Mouse (Mus musculus): ENCODE measurements at regions not wholly inside any gene's neighbourhood (a gene's known extent, or its start where the extent isn't known, plus 50 kb on each side); places are given as distances from the start of the nearest gene placed in this dataset.
"Not testable (repeated sequence)": the region's sequence is repeated elsewhere in the genome, so short reads cannot be mapped to it uniquely, and the experiment has no call there.

- DNase-seq (ENCODE audit: low read depth), result no peak
These were observed 497.3 kb upstream of the Sall1 start for GRCm38 (mm10) chr8:89541231-89541630.

GRCm38 (mm10) chr8:89534605-89535004 lies 490.6 kb upstream of the Sall1 start:
- no peak for DNase-seq (ENCODE audit: low read depth)

GRCm38 (mm10) chr8:89525041-89525440 lies 481.1 kb upstream of the Sall1 start:
- no peak for DNase-seq (ENCODE audit: low read depth)

GRCm38 (mm10) chr8:89523336-89523735 lies 479.4 kb upstream of the Sall1 start:
- no peak for DNase-seq (ENCODE audit: low read depth)

- DNase-seq (ENCODE audit: low read depth), result no peak
These were observed 472.6 kb upstream of the Sall1 start for GRCm38 (mm10) chr8:89516602-89517001.

- DNase-seq (ENCODE audit: low read depth), result no peak
These were observed 470.3 kb upstream of the Sall1 start for GRCm38 (mm10) chr8:89514270-89514669.

GRCm38 (mm10) chr8:89507639-89508038 lies 463.7 kb upstream of the Sall1 start:
- no peak for DNase-seq (ENCODE audit: low read depth)

GRCm38 (mm10) chr8:89503545-89504234 lies 459.7 kb upstream of the Sall1 start:
- no peak for DNase-seq (ENCODE audit: low read depth)

- no peak for DNase-seq (ENCODE audit: low read depth)
These were observed 459.1 kb upstream of the Sall1 start for GRCm38 (mm10) chr8:89503030-89503429.

- no peak for DNase-seq (ENCODE audit: low read depth)
These were observed 457.8 kb upstream of the Sall1 start for GRCm38 (mm10) chr8:89501756-89502155.

GRCm38 (mm10) chr8:89499831-89500230 lies 455.9 kb upstream of the Sall1 start:
- DNase-seq (ENCODE audit: low read depth), result no peak

GRCm38 (mm10) chr8:89498088-89498695 lies 454.2 kb upstream of the Sall1 start:
- DNase-seq (ENCODE audit: low read depth), result no peak

GRCm38 (mm10) chr8:89492336-89492735 lies 448.4 kb upstream of the Sall1 start:
- no peak for DNase-seq (ENCODE audit: low read depth)

- DNase-seq (ENCODE audit: low read depth), result not testable (repeated sequence)
These were observed 438.5 kb upstream of the Sall1 start for GRCm38 (mm10) chr8:89482481-89482880.

GRCm38 (mm10) chr8:89476930-89477329 lies 433.0 kb upstream of the Sall1 start:
- no peak for DNase-seq (ENCODE audit: low read depth)

- DNase-seq (ENCODE audit: low read depth), result no peak
These were observed 427.2 kb upstream of the Sall1 start for GRCm38 (mm10) chr8:89471116-89471515.

- no peak for DNase-seq (ENCODE audit: low read depth)
These were observed 424.8 kb upstream of the Sall1 start for GRCm38 (mm10) chr8:89468782-89469220.

- DNase-seq (ENCODE audit: low read depth), result no peak
These were observed 421.3 kb upstream of the Sall1 start for GRCm38 (mm10) chr8:89465211-89465753.

GRCm38 (mm10) chr8:89456517-89456916 lies 412.6 kb upstream of the Sall1 start:
- no peak for DNase-seq (ENCODE audit: low read depth)

- no peak for DNase-seq (ENCODE audit: low read depth)
These were observed 411.8 kb upstream of the Sall1 start for GRCm38 (mm10) chr8:89455731-89456130.

- no peak for DNase-seq (ENCODE audit: low read depth)
These were observed 410.2 kb upstream of the Sall1 start for GRCm38 (mm10) chr8:89454197-89454596.

GRCm38 (mm10) chr8:89453724-89454123 lies 409.8 kb upstream of the Sall1 start:
- DNase-seq (ENCODE audit: low read depth), result no peak

- DNase-seq (ENCODE audit: low read depth), result no peak
These were observed 400.5 kb upstream of the Sall1 start for GRCm38 (mm10) chr8:89444466-89444865.

- DNase-seq (ENCODE audit: low read depth), result no peak
These were observed 395.3 kb upstream of the Sall1 start for GRCm38 (mm10) chr8:89439304-89439703.

Measured in naive thymus-derived CD4-positive, alpha-beta T cell, adult 2 months (primary cell).